Mouse (Mus musculus): ENCODE data around the gene D17Wsu92e. TPM values are rescaled to one million over a fixed set of nuclear protein-coding genes. Genes with fewer than 3 reads are reported as not detected.

D17Wsu92e gene
- polyA plus RNA-seq, 1 experiment: 80.5 TPM

DNA sequence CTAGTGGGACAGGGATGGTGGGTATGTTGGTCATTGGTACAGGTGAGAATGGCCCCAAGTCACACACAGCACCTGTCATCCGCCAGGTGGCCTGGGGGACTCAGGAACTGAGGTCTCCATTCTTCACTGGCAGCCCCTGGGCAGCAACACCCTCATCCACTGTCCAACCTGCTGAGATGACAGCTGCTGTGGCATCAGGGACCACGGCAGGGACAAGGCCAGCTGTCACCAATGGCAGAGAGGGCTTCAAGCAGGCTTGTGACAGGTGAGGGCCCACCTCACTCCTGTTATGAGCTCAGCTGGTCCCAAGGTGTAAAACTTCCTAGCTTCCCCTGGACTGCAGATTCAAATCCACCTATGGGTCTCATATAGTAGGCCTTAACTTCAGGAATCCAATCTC, 72.3 kb downstream of the D17Wsu92e start:
- no peak for TF ChIP-seq GATA1 (IDR thresholded peaks at IDR 0.05; ENCODE audit: low read length)

DNA sequence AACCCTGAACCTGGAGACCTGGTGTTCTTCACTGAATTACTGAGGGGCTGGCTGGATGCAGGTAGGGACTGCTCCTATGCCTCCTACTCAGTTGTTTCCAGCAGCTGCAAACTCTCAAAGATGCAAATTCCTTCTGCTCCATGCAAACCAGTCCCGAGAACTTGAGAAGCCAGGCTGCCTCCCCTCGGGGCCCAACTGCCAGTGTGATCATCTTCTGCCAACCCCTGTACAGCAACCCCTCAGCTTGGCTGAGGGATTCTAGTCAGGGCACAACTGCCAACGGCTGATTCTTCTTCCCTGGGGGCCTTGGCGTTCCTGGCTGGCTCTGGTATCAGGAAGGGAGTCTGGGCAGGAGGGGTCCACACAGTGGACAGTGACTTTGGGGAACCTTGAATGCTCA, 74.0 kb downstream of the D17Wsu92e start:
- no peak for TF ChIP-seq GATA1 (IDR thresholded peaks at IDR 0.05; ENCODE audit: low read length)

DNA sequence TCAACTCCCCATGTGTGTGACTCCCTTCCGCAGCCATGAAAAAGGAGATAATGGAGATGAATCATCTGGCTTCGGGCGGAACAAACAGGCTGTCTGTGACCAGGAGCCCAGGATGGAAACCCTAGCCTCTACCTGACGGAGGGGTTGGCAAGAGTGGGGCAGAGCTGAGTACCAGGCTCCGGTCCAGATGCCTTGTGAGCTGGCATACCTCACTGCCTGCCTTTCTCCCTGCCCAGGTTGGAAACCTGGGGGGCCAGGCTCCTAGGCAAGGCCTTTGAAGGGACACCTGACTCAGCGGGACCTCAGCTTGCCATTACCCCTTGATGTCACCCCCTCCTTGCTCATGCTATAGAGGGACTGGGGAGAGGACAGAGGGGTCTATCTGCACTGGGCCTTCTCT, 79.5 kb downstream of the D17Wsu92e start:
- no peak for TF ChIP-seq GATA1 (IDR thresholded peaks at IDR 0.05; ENCODE audit: low read length)

DNA sequence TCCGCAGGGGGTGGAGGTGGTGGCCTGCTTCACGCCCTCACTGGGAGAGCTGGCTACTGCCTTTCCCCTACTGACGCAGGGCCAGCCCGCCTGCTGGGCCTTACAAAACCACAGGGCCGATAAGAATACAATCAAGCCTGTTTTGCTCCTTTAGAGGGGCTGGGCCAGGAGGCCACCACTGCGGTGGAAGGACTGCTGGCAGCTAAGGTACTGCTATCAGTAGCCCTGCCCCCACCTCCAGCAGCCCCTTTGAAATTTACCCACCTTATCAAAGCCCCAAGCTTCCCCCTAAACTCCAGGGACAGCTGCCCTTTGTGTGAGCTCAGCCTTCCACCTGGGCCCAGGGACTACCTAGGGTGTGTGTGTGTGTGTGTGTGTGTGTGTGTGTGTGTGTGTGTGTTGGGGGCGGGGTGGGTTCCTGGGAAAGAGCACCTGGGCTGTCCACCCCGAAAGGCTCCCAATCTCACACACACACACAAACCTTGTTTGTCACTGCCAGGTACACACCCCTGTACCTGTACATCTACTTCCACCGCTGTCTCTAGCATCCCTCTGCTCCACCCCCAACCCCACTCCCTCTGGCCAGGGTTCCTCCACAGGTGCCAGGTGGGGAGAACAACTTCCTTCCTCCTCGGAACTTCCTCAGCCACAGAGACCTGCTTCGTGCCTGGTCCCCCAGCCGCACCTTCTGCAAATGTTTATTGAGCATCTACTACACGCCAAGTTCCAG, 85.9 kb downstream of the D17Wsu92e start:
- TF ChIP-seq GATA1 (IDR thresholded peaks at IDR 0.05; ENCODE audit: low read length): no peak

DNA sequence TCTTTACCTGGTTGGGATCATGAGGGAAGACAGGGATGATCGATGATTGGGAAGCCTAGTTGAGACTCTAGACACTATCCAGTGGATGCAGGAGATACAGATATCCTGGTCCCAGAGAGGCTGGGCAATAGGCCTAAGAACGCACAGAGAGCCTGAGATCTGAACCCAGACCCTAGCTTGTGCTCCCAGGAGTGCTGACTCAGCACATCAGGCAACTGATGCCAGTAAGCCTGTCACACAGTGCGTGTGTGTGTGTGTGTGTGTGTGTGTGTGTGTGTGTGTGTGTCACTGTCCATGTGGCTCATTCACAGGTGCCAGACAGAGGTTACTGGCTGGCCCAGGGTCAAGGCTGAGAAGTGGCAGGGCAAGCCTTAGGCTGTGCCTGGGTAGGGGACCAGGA, 87.8 kb downstream of the D17Wsu92e start:
- no peak for TF ChIP-seq GATA1 (IDR thresholded peaks at IDR 0.05; ENCODE audit: low read length)

DNA sequence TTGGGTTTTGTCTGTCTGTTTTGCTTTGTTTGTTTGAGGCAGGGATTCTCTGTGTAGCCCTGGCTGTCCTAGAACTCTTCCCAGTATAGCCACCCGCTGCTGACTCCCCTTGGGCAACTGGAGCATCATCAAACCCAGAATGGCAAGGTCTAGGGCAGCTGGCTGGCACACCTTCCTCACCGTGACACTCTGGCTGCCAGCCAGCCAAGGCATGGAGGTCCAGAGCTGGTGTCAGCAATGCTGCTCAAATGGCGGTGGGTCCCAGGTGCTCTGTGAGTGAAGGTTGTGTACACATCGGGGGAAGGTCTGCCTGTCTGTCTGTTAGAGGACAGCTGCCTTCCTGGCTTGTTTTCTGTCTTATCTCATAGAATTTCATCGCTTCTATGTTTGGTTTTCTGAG, 88.3 kb downstream of the D17Wsu92e start:
- TF ChIP-seq GATA1 (IDR thresholded peaks at IDR 0.05; ENCODE audit: low read length): no peak

DNA sequence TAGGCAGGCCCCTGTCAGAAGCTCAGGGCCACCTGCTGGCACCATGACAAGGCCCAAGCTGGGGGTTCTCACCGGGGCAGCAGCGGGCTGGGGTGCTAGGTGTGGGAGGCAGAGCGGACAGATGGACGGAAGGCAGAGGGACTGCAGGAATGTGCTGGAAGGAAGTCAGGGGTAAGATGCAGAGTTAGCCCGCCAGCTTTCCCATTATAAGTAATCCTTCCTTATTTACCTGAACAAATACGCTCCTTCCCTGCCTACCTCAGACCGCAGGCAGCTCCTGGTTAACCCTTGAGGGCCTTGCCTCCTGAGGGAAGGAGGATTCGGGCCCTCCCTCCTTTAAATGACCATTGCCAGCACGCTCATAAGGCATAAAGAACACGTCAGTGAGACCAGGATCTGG, 91.7 kb downstream of the D17Wsu92e start, which contains the start of gene Spdef:
TSS of gene Spdef (minus strand) at position 186 of the 400 bp plus-strand sequence.
- no peak for TF ChIP-seq GATA1 (IDR thresholded peaks at IDR 0.05; ENCODE audit: low read length)

DNA sequence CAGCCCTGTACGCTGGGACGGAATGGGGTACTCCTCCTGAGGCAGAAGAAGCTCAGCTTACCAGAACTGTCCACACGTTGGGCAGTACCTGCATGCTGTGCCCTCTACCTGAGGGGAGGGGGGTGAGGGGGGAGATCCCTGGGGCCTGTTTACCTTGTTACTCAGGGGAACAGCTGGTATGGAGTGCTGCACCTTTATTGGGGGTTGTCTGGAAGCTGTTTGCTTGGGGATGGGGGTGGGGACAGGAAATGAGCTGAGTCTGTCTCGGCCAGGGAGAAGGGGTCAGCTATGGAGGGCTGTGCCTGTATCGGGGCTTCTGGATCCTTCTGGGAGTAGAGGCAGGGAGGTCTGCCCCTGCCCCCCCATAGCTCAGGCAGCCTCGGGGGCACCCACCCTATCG, 93.9 kb downstream of the D17Wsu92e start:
- TF ChIP-seq GATA1 (IDR thresholded peaks at IDR 0.05; ENCODE audit: low read length): no peak

DNA sequence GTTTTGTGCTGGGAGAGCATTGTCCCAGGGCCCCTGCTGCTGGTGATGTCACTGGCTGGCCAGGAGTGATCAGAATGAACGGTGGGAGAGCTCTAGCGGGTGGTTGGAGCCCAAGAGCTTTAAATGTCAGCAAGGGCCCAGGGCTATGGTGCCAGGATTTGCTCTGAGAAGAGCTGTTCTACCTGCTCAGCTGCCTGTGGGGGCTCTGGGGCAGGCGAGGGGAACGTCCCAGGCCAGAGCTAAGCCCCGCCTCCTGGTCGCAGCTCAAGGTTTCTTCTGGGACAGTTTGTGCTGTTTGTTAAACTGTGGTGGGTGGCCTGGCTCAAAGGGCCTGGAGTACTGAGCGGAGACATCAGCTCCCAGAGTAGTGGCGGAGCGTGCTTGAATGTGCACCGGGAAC, 95.0 kb downstream of the D17Wsu92e start:
- no peak for TF ChIP-seq GATA1 (IDR thresholded peaks at IDR 0.05; ENCODE audit: low read length)

DNA sequence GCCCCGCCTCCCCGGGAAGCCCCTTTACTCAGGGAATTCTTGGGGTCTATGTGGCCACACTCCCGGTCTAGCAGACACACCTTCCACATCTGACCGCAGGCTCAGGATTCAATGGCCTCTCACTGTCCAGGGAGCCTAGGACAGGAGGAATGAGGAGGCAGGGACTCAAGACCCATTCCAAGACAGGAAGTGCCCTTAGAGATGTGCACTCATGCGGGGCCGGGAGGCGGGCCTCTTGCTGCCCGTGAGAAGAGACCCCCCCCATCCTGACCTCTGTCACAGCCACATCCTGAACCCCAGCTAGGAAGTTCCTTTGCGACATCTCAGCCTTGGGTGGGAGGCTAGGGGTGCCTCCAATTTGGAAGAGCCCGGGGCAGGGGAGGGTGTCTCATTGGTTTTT, 95.4 kb downstream of the D17Wsu92e start:
- TF ChIP-seq GATA1 (IDR thresholded peaks at IDR 0.05; ENCODE audit: low read length): no peak

DNA sequence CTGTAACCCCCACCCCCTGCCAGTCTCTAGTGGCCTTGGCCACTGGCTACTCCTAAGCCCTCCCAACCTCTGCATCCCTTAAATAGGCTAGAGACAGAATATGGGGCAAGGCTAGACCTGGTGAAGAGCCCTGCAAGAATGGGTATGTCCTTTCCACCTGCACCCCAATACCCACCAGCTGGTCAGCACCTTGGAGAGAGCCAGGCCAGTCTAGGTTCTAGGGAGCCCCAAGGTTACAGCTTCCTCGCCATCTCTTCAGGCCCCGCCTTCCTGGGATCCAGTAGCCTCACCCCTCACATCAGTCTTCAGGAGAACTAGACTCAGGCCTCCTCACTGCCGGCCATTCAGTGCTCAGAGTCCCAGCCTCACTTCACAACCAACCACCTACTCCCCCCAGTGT, 96.1 kb downstream of the D17Wsu92e start:
- no peak for TF ChIP-seq GATA1 (IDR thresholded peaks at IDR 0.05; ENCODE audit: low read length)

DNA sequence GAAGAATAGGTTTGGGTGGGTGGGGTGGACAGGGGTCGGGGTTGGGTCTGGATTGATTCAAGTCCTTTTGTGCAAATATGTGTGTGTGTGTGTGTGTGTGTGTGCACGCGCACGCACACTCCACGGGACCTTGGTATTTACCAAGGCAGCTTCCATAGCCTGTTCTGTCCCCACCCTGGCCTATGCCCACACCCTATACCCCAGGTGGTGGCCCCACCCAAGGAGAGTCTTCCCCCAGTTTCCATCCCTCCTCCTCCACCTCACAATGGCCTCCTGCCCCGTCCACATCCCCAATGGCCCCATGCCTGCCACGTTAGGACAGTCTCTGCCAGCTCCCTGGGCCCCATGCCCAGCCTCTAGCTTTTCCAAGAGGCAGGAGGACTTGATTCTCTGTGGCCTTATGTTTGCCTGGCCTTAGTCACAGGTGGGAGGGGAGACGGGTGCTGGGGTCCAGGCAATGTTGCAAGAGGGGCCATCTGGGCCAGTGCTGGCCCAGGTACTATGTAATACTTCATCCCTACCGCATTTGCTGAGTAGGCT, 99.3 kb downstream of the D17Wsu92e start:
- TF ChIP-seq GATA1 (IDR thresholded peaks at IDR 0.05; ENCODE audit: low read length): no peak

DNA sequence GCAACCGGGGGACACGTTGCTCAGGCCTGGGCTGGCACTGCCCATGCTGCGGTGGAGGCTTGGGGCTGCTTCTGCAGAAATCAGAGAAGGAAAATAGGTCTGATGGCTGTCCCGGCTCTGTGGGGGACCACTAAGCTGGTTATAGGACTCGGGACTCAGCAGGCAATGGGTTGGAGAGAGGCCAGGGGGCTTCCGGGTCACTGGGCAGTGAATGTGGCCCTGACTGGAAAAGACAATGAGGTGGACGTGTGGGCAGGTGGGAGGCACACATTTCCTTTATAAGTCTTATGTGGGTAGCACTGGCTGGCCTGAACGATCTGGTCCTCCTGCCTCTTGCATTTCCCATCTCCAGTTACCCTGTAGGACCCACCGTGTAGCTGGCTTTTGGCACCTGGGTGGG, 100.1 kb downstream of the D17Wsu92e start:
- TF ChIP-seq GATA1 (IDR thresholded peaks at IDR 0.05; ENCODE audit: low read length): no peak

DNA sequence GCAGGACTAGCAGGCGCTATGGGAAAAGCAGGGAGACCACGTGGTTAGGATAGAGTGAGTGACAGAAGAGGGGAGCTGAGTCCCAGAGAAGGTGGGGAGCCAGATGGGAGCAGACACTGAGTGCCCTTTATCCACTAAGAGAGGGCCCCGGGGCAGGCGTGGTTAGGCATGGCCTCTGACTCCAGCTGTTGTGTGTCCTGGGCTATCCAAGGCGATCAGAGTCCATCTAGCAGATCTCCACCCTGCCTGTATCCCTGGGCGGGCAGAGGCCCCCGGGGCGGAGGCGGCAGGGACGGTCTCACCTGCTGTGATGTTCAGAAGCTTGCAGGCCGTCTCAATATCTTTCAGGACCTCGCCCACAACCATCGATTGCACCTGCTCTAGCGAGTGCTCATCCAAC, 100.8 kb downstream of the D17Wsu92e start:
- no peak for TF ChIP-seq GATA1 (IDR thresholded peaks at IDR 0.05; ENCODE audit: low read length)

DNA sequence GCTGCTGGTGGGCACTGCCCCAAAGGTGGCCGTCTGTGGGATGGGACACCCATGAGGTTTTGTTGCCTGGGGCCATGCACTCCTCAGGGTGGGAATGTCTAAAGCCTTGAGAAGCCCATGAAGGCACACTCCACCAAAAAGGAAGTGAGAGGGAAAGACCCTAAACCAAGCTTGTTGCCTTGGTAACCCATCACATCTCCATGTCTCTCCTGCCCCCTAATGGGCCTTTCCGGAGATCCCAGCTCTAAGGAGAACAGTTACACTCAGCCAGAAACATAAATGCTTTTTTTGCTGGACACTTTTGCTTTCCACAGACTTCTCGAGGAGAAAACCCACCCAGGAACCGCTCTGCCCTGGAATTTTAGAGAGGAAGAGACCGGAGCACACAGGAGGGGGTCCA, 102.2 kb downstream of the D17Wsu92e start:
- TF ChIP-seq GATA1 (IDR thresholded peaks at IDR 0.05; ENCODE audit: low read length): no peak

DNA sequence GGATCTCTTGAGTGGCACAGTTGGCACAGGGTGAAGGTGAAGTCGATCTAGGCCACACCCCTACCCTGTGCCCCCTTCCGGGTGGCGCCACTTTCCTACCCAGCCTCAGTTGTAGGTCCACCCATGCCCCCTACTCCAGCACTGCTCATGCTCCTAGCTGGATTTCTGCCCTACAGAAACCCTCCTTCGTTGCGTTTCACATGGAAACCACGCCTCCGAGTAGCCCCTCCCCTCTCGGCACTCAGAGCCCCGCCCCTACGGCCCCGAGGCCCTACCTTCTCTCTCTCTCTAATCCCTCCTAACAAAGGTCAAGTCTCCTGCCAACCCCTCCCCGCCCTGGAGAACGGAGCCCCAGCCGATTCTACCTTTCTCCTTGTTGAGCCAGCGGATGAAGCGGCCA, 103.6 kb downstream of the D17Wsu92e start:
- no peak for TF ChIP-seq GATA1 (IDR thresholded peaks at IDR 0.05; ENCODE audit: low read length)

DNA sequence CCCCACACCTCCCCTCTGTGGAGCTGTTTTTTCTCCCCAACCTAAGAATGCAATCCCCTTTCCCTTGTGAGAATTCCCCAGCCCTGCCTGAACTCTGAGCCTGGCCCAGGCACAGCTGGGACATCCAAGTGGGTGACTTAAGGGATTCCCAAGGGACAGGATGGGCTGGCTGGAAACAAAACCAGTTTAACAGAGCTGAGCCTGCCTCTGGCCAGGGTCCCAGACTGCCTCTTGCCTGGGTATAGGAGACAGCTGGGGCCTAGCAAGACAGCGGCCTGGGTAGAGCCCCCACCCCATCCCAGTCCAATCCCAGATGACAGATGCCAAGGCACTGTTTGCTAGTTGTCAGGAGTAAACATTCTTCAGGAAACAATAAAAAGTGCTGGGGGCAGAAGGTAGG, 107.6 kb downstream of the D17Wsu92e start:
- TF ChIP-seq GATA1 (IDR thresholded peaks at IDR 0.05; ENCODE audit: low read length): no peak
